Mouse (Mus musculus) embryonic fibroblast, embryonic 13.5 days (primary cell): ENCODE measurements around the gene Ankrd17.

Experiments used
- CTCF ChIP-seq: IDR thresholded peaks from 2 replicates; pipeline ENCODE4 v1.5.1; 2011; ENCODE audit warnings: mild to moderate bottlenecking, control low read depth, low read length, moderate library complexity, borderline replicate concordance; ENCODE audit not compliant: insufficient read depth
- POLR2A ChIP-seq: IDR thresholded peaks from 2 replicates; pipeline ENCODE4 v1.6.1; 2011; ENCODE audit warnings: low read depth, mild to moderate bottlenecking, control low read depth, low read length, moderate library complexity

DNA sequence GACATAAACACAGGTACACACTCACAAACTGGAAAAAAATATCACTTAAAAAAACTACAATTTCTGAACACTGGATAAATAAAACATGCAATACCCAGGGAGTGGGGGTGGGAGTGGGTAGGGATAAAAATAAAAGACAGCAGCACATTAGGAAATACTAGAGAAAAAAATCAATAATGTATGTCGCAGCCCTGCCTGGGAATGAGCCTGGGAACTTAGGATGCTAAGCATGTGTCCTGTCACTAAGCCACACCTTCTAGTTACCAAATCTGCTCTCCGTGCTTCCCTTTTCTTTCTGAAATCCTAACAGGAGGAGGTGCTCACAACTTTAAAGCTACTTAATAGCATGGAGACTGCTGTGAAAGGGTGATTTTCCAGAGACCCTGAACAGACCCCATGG lies 136.6 kb downstream of the Ankrd17 start:
- TF ChIP-seq CTCF (no peak), POLR2A (no peak)
